Mouse (Mus musculus): ENCODE data around the gene Nrcam. TPM values are rescaled to one million over a fixed set of nuclear protein-coding genes. Genes with fewer than 3 reads are reported as not detected.
A peak's percentile ranks its signal among the peaks of the same experiment; 100 is the strongest.

Nrcam gene
- polyA plus RNA-seq, 1 experiment from 2014 or later, result 125 TPM

DNA sequence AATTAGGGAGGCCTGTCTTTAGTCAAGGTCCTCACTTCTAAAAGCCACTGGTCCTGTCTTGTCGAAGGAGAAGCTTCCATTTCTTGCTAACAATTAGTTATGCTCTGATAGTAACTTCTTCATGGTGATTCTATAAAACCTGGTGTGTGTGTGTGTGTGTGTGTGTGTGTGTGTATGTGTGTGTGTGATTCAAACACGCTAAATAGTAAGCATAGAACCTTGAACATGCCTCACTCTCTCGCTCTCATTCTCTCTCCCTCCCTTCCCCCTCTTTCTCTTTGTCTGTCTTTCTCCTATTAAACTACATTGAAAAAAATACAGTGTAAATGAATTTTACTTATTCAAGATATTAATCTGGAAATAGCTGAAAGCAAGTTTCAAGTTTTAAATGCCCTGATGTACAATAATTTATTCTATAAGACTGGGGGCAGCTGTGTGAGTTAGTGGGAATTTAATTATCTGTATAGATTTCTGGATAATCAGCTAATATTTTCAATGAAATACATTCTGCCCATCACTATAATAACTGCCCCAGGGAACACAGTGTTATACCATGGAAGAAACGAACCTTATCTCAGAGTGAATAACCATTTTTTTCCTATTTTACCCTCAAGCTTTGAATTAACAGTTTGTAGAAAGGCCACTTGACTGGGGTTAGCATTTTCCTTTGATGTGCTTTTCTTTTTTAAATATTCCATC lies 180.9 kb downstream of the Nrcam start:
- Histone ChIP-seq H3K27ac (ENCODE audit: low read depth, low read length) (no peak overlapping the region), H3K4me3 (ENCODE audit: low read length) (no peak overlapping the region), H3K9me3 (ENCODE audit: control insufficient read depth, low read length) (no peaks in the 10 kb centered on the region), H3K4me1 (ENCODE audit: control insufficient read depth, insufficient read depth, low read depth, low read length) (no peaks in the 10 kb centered on the region), H3K9ac (ENCODE audit: low read depth, low read length) (no peak overlapping the region), H3K4me2 (ENCODE audit: low read length) (no peak overlapping the region), H3K36me3 (ENCODE audit: control insufficient read depth, insufficient read depth, low read length) (no peaks in the 10 kb centered on the region), H3K27me3 (replicated peaks; ENCODE audit: control insufficient read depth, insufficient read depth, low read length) (no peaks in the 10 kb centered on the region)
- ATAC-seq, result no peak
- 52% methylated on average over 4 of the region's 4 CpGs for WGBS

DNA sequence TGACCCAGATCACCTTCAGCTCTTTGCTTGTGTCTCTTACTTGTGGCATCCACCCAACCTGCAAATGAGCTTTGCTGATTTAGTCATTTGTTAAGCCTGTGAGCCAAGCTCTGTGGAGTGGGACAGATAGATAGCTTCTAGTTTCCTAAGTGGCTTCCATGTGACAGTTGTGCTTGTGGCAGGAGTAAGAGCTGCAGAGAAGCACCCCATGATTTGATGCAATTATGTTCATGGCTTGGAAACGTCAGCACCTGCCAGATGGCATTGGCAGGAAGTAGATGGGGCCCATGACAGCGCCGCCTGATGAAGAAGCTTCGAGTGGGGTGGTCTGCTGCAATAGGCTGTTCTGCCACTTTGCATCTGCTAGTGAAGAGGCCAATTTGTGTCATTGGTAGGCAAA lies 186.4 kb downstream of the Nrcam start:
- 34% methylated on average over 4 of the region's 4 CpGs for WGBS
- no peak overlapping the region for H3K4me2 ChIP-seq (ENCODE audit: low read length)
- ATAC-seq, result peak; percentile 90
- H3K9me3 ChIP-seq (ENCODE audit: control insufficient read depth, low read length), result no peaks in the 10 kb centered on the region
- peaks cover 4% of the 10 kb centered on the region; the same call in 1 of the 2 replicates for H3K4me1 ChIP-seq (ENCODE audit: control insufficient read depth, insufficient read depth, low read depth, low read length)
- H3K4me3 ChIP-seq (ENCODE audit: low read length), result no peak overlapping the region
- H3K9ac ChIP-seq (ENCODE audit: low read depth, low read length), result no peak overlapping the region
- no peaks in the 10 kb centered on the region for H3K27me3 ChIP-seq (replicated peaks; ENCODE audit: control insufficient read depth, insufficient read depth, low read length)
- H3K36me3 ChIP-seq (ENCODE audit: control insufficient read depth, insufficient read depth, low read length), result no peaks in the 10 kb centered on the region
- H3K27ac ChIP-seq (ENCODE audit: low read depth, low read length), result no peak overlapping the region

- Histone ChIP-seq H3K4me2 (ENCODE audit: low read length) (no peak overlapping the region), H3K9me3 (ENCODE audit: control insufficient read depth, low read length) (no peaks in the 10 kb centered on the region), H3K4me3 (ENCODE audit: low read length) (no peak overlapping the region), H3K4me1 (ENCODE audit: control insufficient read depth, insufficient read depth, low read depth, low read length) (peaks cover 4% of the 10 kb centered on the region; the same call in 1 of the 2 replicates), H3K27ac (ENCODE audit: low read depth, low read length) (peak overlapping the region; percentile 44; the same call in 1 of the 2 replicates), H3K9ac (ENCODE audit: low read depth, low read length) (no peak overlapping the region), H3K27me3 (replicated peaks; ENCODE audit: control insufficient read depth, insufficient read depth, low read length) (no peaks in the 10 kb centered on the region), H3K36me3 (ENCODE audit: control insufficient read depth, insufficient read depth, low read length) (no peaks in the 10 kb centered on the region)
- ATAC-seq, result peak; percentile 68
- 16% methylated on average over 7 of the region's 7 CpGs for WGBS
Measured at GRCm38 (mm10) chr12:44519440-44520141, 190.9 kb downstream of the Nrcam start.

- no peak overlapping the region for H3K4me3 ChIP-seq (ENCODE audit: low read length)
- peaks cover 4% of the 10 kb centered on the region; the same call in 1 of the 2 replicates for H3K4me1 ChIP-seq (ENCODE audit: control insufficient read depth, insufficient read depth, low read depth, low read length)
- no peaks in the 10 kb centered on the region for H3K27me3 ChIP-seq (replicated peaks; ENCODE audit: control insufficient read depth, insufficient read depth, low read length)
- no peaks in the 10 kb centered on the region for H3K9me3 ChIP-seq (ENCODE audit: control insufficient read depth, low read length)
- 65% methylated on average over 3 of the region's 3 CpGs for WGBS
- no peak overlapping the region for H3K9ac ChIP-seq (ENCODE audit: low read depth, low read length)
- no peak for ATAC-seq
- no peak overlapping the region for H3K4me2 ChIP-seq (ENCODE audit: low read length)
- H3K36me3 ChIP-seq (ENCODE audit: control insufficient read depth, insufficient read depth, low read length), result no peaks in the 10 kb centered on the region
- H3K27ac ChIP-seq (ENCODE audit: low read depth, low read length), result no peak overlapping the region
Measured at GRCm38 (mm10) chr12:44521496-44521895, 192.8 kb downstream of the Nrcam start.

GRCm38 (mm10) chr12:44524621-44525565 lies 196.2 kb downstream of the Nrcam start:
- Histone ChIP-seq H3K9ac (ENCODE audit: low read depth, low read length) (no peak overlapping the region), H3K36me3 (ENCODE audit: control insufficient read depth, insufficient read depth, low read length) (no peaks in the 10 kb centered on the region), H3K27me3 (replicated peaks; ENCODE audit: control insufficient read depth, insufficient read depth, low read length) (no peaks in the 10 kb centered on the region), H3K4me1 (ENCODE audit: control insufficient read depth, insufficient read depth, low read depth, low read length) (no peaks in the 10 kb centered on the region), H3K9me3 (ENCODE audit: control insufficient read depth, low read length) (no peaks in the 10 kb centered on the region), H3K4me2 (ENCODE audit: low read length) (no peak overlapping the region), H3K27ac (ENCODE audit: low read depth, low read length) (no peak overlapping the region), H3K4me3 (ENCODE audit: low read length) (no peak overlapping the region)
- 67% methylated on average over 8 of the region's 8 CpGs for WGBS
- 0 out of 2 replicates have a peak, but pooled peaks have one; percentile 17 for ATAC-seq

DNA sequence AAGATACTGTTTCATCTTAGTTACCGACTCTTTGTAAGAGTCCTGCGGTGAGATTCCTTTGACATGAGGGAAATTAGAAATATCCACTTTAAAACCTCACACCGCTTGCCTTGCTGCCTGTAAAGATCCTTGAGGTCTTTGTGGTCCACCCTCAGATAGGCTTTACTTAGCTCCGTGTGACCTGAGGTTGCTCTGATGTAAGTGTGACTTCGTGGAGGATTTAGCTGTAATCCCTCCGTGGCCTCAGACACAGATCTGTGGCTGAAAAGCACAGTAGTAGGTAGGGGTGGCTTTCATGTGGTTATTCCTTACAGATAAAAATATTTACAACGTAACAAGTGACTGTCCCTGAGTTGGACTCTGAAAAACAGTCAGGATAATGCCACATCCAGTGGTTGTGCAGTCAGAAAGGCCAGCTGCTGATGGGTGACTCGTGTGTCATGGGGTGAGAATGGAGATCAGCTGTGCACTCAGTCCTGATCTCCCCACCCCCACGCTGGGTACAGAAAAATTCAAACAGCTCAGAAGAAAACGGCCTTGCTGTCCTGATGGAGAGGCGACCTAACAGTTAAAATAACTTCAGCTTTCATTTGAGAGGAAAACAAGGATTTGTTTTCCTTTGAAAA lies 199.8 kb downstream of the Nrcam start:
- H3K9me3 ChIP-seq (ENCODE audit: control insufficient read depth, low read length), result no peaks in the 10 kb centered on the region
- WGBS, result 45% methylated on average over 11 of the region's 11 CpGs
- ATAC-seq, result no peak
- H3K27me3 ChIP-seq (replicated peaks; ENCODE audit: control insufficient read depth, insufficient read depth, low read length), result no peaks in the 10 kb centered on the region
- no peak overlapping the region for H3K4me2 ChIP-seq (ENCODE audit: low read length)
- no peak overlapping the region for H3K9ac ChIP-seq (ENCODE audit: low read depth, low read length)
- H3K4me1 ChIP-seq (ENCODE audit: control insufficient read depth, insufficient read depth, low read depth, low read length), result peaks cover 2% of the 10 kb centered on the region
- no peak overlapping the region for H3K27ac ChIP-seq (ENCODE audit: low read depth, low read length)
- no peaks in the 10 kb centered on the region for H3K36me3 ChIP-seq (ENCODE audit: control insufficient read depth, insufficient read depth, low read length)
- H3K4me3 ChIP-seq (ENCODE audit: low read length), result no peak overlapping the region

DNA sequence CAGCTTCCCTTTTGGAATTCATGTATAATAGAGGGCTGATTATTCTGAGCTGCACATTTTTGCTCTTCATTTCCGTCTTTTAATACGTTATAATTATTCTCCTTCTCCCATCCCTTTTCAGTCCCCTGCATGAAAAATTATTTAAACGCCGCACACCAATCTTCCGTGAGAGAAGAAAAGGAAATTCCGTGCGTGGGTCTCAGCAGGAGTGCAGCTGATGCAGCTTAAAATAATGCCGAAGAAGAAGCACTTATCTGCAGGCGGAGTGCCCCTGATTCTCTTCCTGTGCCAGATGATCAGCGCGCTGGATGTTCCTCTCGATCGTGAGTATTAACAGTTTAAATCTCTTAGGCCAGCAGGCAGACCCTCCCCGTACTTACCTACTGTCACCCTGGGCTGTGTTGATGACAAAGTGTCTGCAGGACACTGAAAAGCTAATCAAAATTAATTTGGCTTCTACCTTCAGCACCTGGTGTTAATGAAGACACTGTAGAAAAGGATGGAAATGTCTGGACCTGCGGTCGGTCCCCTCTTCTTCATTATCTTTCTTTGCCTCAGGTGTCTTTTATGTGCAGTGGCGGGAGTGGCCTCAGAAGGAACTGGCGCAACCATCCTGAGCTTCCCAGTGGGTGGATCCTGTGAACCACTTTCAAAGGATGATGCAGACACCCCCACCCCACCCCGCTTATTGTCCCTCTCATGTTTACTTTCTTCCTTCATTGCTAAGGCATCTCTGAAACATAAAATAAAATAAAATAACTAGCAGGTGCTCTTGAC lies 203.8 kb downstream of the Nrcam start:
- Histone ChIP-seq H3K9me3 (ENCODE audit: control insufficient read depth, low read length) (no peaks in the 10 kb centered on the region), H3K27me3 (replicated peaks; ENCODE audit: control insufficient read depth, insufficient read depth, low read length) (no peaks in the 10 kb centered on the region), H3K36me3 (ENCODE audit: control insufficient read depth, insufficient read depth, low read length) (no peaks in the 10 kb centered on the region), H3K27ac (ENCODE audit: low read depth, low read length) (no peak overlapping the region; the same call in 1 of the 2 replicates), H3K4me1 (ENCODE audit: control insufficient read depth, insufficient read depth, low read depth, low read length) (peaks cover 2% of the 10 kb centered on the region), H3K9ac (ENCODE audit: low read depth, low read length) (no peak overlapping the region; the same call in 1 of the 2 replicates), H3K4me2 (ENCODE audit: low read length) (peak overlapping the region; percentile 22), H3K4me3 (ENCODE audit: low read length) (no peak overlapping the region)
- 0 out of 2 replicates have a peak, but pooled peaks have one; percentile 18 for ATAC-seq
- WGBS, result 40% methylated on average over 19 of the region's 19 CpGs

DNA sequence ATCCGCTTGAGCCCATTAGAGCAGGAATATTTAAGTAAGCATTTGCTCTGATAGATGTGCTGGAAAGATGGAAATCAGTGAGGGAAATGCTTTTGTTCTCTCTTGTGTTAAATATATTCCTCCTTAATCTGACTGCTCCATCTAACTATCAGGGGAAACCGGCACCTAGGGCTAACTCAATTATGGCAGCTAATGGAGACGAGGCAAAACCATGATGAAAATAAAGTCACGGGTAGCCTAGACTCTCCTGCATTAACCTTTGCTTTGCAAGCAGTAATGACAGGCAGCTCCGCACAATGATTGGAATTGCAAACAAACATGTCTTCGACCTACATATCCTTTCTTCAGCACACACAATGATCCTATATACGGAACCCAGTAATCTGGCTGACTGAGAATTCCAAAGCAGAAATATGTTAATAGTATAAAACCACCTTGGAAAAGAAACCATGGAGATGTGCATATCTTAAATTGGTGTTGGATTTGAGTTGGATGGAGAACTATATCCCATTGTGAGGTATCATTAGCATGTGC lies 205.5 kb downstream of the Nrcam start:
- H3K36me3 ChIP-seq (ENCODE audit: control insufficient read depth, insufficient read depth, low read length), result no peaks in the 10 kb centered on the region
- H3K4me1 ChIP-seq (ENCODE audit: control insufficient read depth, insufficient read depth, low read depth, low read length), result peaks cover 2% of the 10 kb centered on the region
- peak overlapping the region; percentile 48; the same call in 1 of the 2 replicates for H3K27ac ChIP-seq (ENCODE audit: low read depth, low read length)
- H3K4me2 ChIP-seq (ENCODE audit: low read length), result no peak overlapping the region
- no peaks in the 10 kb centered on the region for H3K9me3 ChIP-seq (ENCODE audit: control insufficient read depth, low read length)
- WGBS, result 59% methylated on average over 7 of the region's 7 CpGs
- no peaks in the 10 kb centered on the region for H3K27me3 ChIP-seq (replicated peaks; ENCODE audit: control insufficient read depth, insufficient read depth, low read length)
- no peak overlapping the region for H3K9ac ChIP-seq (ENCODE audit: low read depth, low read length)
- H3K4me3 ChIP-seq (ENCODE audit: low read length), result no peak overlapping the region
- ATAC-seq, result no peak

Measured in hindbrain, embryonic 16.5 days (tissue).